Mouse (Mus musculus): ENCODE results near the gene Apoa1.

DNA sequence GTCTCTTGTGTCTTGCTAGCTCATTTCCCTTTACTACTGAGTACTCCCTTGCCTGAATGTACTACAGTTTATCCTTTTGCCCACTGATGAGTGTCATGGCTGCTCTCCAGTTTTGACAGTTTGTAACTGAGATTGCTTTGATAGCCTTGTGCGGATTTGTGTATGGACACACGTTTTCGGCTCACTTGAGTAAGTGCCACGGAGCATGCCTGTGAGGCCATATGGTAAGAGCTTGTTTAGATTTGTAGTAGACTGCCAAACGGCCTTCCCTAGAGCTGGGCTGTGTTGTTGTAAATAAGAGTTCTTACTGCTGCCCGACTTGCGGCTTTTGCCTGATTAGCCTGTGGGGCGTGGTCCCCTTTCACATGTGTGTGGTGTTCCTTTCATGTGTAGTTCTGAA lies 47.1 kb upstream of the Apoa1 start:
- TF ChIP-seq POLR2A (IDR thresholded peaks at IDR 0.05; ENCODE audit: borderline replicate concordance, low read depth, low read length) (no peak), CTCF (IDR thresholded peaks at IDR 0.05; ENCODE audit: low read depth, low read length) (no peak)

Data from bone marrow macrophage, adult 2 months (primary cell).